9 mouse cellular contexts compared by ENCODE assay signal in genomic region chr13:50964070-50964469, GRCm38 (mm10).
DNase-seq lines count a peak whose midpoint lies in the region; ATAC-seq and TF ChIP-seq lines count a peak whose summit lies in the region.
"Had no signal": no experiment of that assay in that cellular context is flagged by ENCODE, and none has a peak within 500 bp of the region (broad histone marks: within the 10 kb centered on the region; RNA-seq: fewer than 3 reads in every experiment).

No protein-coding gene starts in this region.

- 77% methylated on average over 9 of the region's 9 CpGs for WGBS in liver, postnatal 0 days (ENCODE audit: insufficient replicate concordance)
- 66% methylated on average over 9 of the region's 9 CpGs for WGBS in liver, embryonic 11.5 days
- 72% methylated on average over 9 of the region's 9 CpGs for WGBS in embryonic facial prominence, embryonic 10.5 days

- TF ChIP-seq EP300 in liver, postnatal 0 days (IDR thresholded peaks at IDR 0.05; ENCODE audit: low read depth) = no peak

- H3K27me3 ChIP-seq in liver, postnatal 0 days (ENCODE audit: insufficient read depth, low read length) = no peaks in the 10 kb centered on the region
- no peaks in the 10 kb centered on the region for H3K27me3 ChIP-seq in liver, embryonic 11.5 days (replicated peaks; ENCODE audit: control insufficient read depth, insufficient read depth, low read length)
- H3K27me3 ChIP-seq in embryonic facial prominence, embryonic 10.5 days (replicated peaks; ENCODE audit: low read depth, poor library complexity, severe bottlenecking) = no peaks in the 10 kb centered on the region

- H3K4me1 ChIP-seq in liver, postnatal 0 days (ENCODE audit: insufficient read depth) = no peaks in the 10 kb centered on the region
- H3K4me1 ChIP-seq in liver, embryonic 11.5 days (replicated peaks; ENCODE audit: control insufficient read depth, insufficient read depth, low read length) = no peaks in the 10 kb centered on the region
- peaks cover 12% of the 10 kb centered on the region for H3K4me1 ChIP-seq in embryonic facial prominence, embryonic 10.5 days

- no peaks in the 10 kb centered on the region for H3K9me3 ChIP-seq in liver, postnatal 0 days (ENCODE audit: low read length)
- no peaks in the 10 kb centered on the region for H3K9me3 ChIP-seq in liver, embryonic 11.5 days (ENCODE audit: control insufficient read depth, low read length)
- no peaks in the 10 kb centered on the region for H3K9me3 ChIP-seq in embryonic facial prominence, embryonic 10.5 days

- no peaks in the 10 kb centered on the region for H3K36me3 ChIP-seq in liver, postnatal 0 days (replicated peaks; ENCODE audit: insufficient read depth, low read length)
- H3K36me3 ChIP-seq in liver, embryonic 11.5 days (ENCODE audit: control insufficient read depth, insufficient read depth, low read length) = no peaks in the 10 kb centered on the region
- H3K36me3 ChIP-seq in embryonic facial prominence, embryonic 10.5 days (replicated peaks) = no peaks in the 10 kb centered on the region

- no peak overlapping the region for H3K4me3 ChIP-seq in liver, postnatal 0 days (ENCODE audit: low read depth, low read length)
- H3K4me3 ChIP-seq in liver, embryonic 11.5 days (ENCODE audit: low read depth, low read length) = no peak overlapping the region
- no peak overlapping the region for H3K4me3 ChIP-seq in embryonic facial prominence, embryonic 10.5 days
- H3K4me3 ChIP-seq: erythroblast, embryonic 14.5 days had no signal

- no peak overlapping the region for H3K27ac ChIP-seq in liver, postnatal 0 days (ENCODE audit: low read depth)
- H3K27ac ChIP-seq in liver, embryonic 11.5 days (ENCODE audit: low read depth, low read length) = no peak overlapping the region
- no peak overlapping the region for H3K27ac ChIP-seq in embryonic facial prominence, embryonic 10.5 days (replicated peaks)

- no peak for ATAC-seq in liver, postnatal 0 days
- ATAC-seq in liver, embryonic 11.5 days (replicated peaks; ENCODE audit: low FRiP score) = no peak

- peak; percentile 66 for TF ChIP-seq CTCF in liver, postnatal 0 days (IDR thresholded peaks at IDR 0.05; ENCODE audit: low read depth)

- no peak overlapping the region for H3K4me2 ChIP-seq in liver, postnatal 0 days (ENCODE audit: low read depth, low read length)
- H3K4me2 ChIP-seq in liver, embryonic 11.5 days = no peak overlapping the region

- H3K9ac ChIP-seq in liver, postnatal 0 days (replicated peaks) = no peak overlapping the region
- H3K9ac ChIP-seq in liver, embryonic 11.5 days (ENCODE audit: low read depth, low read length) = no peak overlapping the region

- peak; percentile 26 for DNase-seq in adrenal gland, postnatal 25 days
- DNase-seq in adrenal gland, postnatal 4 days (ENCODE audit: low spot score in 2 of 2) = no peak
- no peak for DNase-seq in liver, postnatal 0 days
- DNase-seq in liver, embryonic 11.5 days (ENCODE audit: low spot score) = no peak
- DNase-seq in embryonic facial prominence, embryonic 10.5 days (ENCODE audit: low spot score) = peak; percentile 28
- peak; percentile 26 for DNase-seq in retina, postnatal 1 day
- DNase-seq in cerebellum, adult 9-10 months = no peak
- no peak for DNase-seq in left cerebral cortex, adult 18-20 months (ENCODE audit: low spot score in 2 of 2)

Comparison
In these comparisons a context has a peak if more than half of its experiments do, and no peak if none do; other contexts are left out.
1. DNase-seq: peak in adrenal gland, postnatal 25 days (single experiment), embryonic facial prominence, embryonic 10.5 days (single experiment) and retina, postnatal 1 day (single experiment); none in adrenal gland, postnatal 4 days (0 of 2), liver, postnatal 0 days (single experiment), liver, embryonic 11.5 days (single experiment), cerebellum, adult 9-10 months (single experiment) and left cerebral cortex, adult 18-20 months (0 of 2).